Mouse (Mus musculus) left cerebral cortex, postnatal 4 days (tissue): ENCODE data around the gene Ksr1. TPM values are rescaled to one million over a fixed set of nuclear protein-coding genes. Genes with fewer than 3 reads are reported as not detected.
A peak's percentile ranks its signal among the peaks of the same experiment; 100 is the strongest.

Source experiments
- DNase-seq: peaks from one replicate; pipeline ENCODE4 v3.0.0-alpha.2; 2022
- intact Hi-C: fragments of 180-260 bp; cut with DNase I; formaldehyde crosslinking; loops from one replicate; pipeline ENCODE4 v1.15.1; 2025
- total RNA-seq, 2 experiments: library from RNA; stranded (reverse); gene quantifications; 2 replicates each; pipeline ENCODE4 v1.2.3; 2021

The Ksr1 gene
- total RNA-seq, 2 experiments from 2014 or later = 49.9 to 50.6 TPM

GRCm38 (mm10) chr11:79071082-79071972, 74.9 kb downstream of the Ksr1 start:
- DNase-seq = no peak
- intact Hi-C loops = no loop called here

- DNase-seq = no peak
- intact Hi-C loops = no loop called here
These were observed 76.6 kb downstream of the Ksr1 start for GRCm38 (mm10) chr11:79069453-79070153.

- DNase-seq = no peak
- intact Hi-C loops = no loop called here
These were observed 79.0 kb downstream of the Ksr1 start for GRCm38 (mm10) chr11:79067172-79067571.

GRCm38 (mm10) chr11:79066191-79066530, 80.0 kb downstream of the Ksr1 start:
- intact Hi-C loops = no loop called here
- DNase-seq = no peak

- intact Hi-C loops = no loop called here
- DNase-seq = peak; percentile 26
These were observed 80.6 kb downstream of the Ksr1 start for GRCm38 (mm10) chr11:79065463-79066190.

GRCm38 (mm10) chr11:79064311-79064710, 81.9 kb downstream of the Ksr1 start:
- intact Hi-C loops = no loop called here

GRCm38 (mm10) chr11:79063616-79064015, 82.6 kb downstream of the Ksr1 start:
- intact Hi-C loops = no loop called here
- DNase-seq = no peak

More at GRCm38 (mm10) chr11:79064311-79064710, 81.9 kb downstream of the Ksr1 start:
- no peak for DNase-seq

- no peak for DNase-seq
- intact Hi-C loops = no loop called here
These were observed 83.3 kb downstream of the Ksr1 start for GRCm38 (mm10) chr11:79062897-79063296.

GRCm38 (mm10) chr11:79061839-79062238, 84.4 kb downstream of the Ksr1 start:
- DNase-seq = no peak
- intact Hi-C loops = no loop called here

- no peak for DNase-seq
- intact Hi-C loops = no loop called here
These were observed 86.4 kb downstream of the Ksr1 start for GRCm38 (mm10) chr11:79059850-79060249.

- intact Hi-C loops = no loop called here
- DNase-seq = no peak
These were observed 87.1 kb downstream of the Ksr1 start for GRCm38 (mm10) chr11:79059062-79059461.

GRCm38 (mm10) chr11:79058610-79059009, 87.6 kb downstream of the Ksr1 start:
- no peak for DNase-seq
- intact Hi-C loops = no loop called here

GRCm38 (mm10) chr11:79057809-79058208, 88.4 kb downstream of the Ksr1 start:
- no peak for DNase-seq
- intact Hi-C loops = no loop called here

GRCm38 (mm10) chr11:79056891-79057290, 89.3 kb downstream of the Ksr1 start:
- intact Hi-C loops = no loop called here

GRCm38 (mm10) chr11:79056027-79056426, 90.2 kb downstream of the Ksr1 start:
- DNase-seq = no peak

More at GRCm38 (mm10) chr11:79056891-79057290, 89.3 kb downstream of the Ksr1 start:
- no peak for DNase-seq

GRCm38 (mm10) chr11:79055161-79055560, 91.0 kb downstream of the Ksr1 start:
- intact Hi-C loops = no loop called here
- no peak for DNase-seq

More at GRCm38 (mm10) chr11:79056027-79056426, 90.2 kb downstream of the Ksr1 start:
- intact Hi-C loops = no loop called here

- no peak for DNase-seq
- intact Hi-C loops = no loop called here
These were observed 91.8 kb downstream of the Ksr1 start for GRCm38 (mm10) chr11:79054161-79055152.

- intact Hi-C loops = no loop called here
- no peak for DNase-seq
These were observed 92.8 kb downstream of the Ksr1 start for GRCm38 (mm10) chr11:79053437-79053836.

- DNase-seq = no peak
- intact Hi-C loops = no loop called here
These were observed 93.4 kb downstream of the Ksr1 start for GRCm38 (mm10) chr11:79052769-79053168.

- no peak for DNase-seq
- intact Hi-C loops = no loop called here
These were observed 94.7 kb downstream of the Ksr1 start for GRCm38 (mm10) chr11:79051522-79051921.
